Mouse (Mus musculus) yolk sac, embryonic 10.5 days (tissue): ENCODE data around the gene Lrrc74a.

Experiments used
- DNase-seq: peaks from one replicate; pipeline ENCODE4 v3.0.0-alpha.2; 2017; ENCODE audit warnings: low spot score

Lrrc74a gene

GRCm38 (mm10) chr12:86804857-86805256 lies 70.7 kb downstream of the Lrrc74a start:
- no peak for DNase-seq

DNA sequence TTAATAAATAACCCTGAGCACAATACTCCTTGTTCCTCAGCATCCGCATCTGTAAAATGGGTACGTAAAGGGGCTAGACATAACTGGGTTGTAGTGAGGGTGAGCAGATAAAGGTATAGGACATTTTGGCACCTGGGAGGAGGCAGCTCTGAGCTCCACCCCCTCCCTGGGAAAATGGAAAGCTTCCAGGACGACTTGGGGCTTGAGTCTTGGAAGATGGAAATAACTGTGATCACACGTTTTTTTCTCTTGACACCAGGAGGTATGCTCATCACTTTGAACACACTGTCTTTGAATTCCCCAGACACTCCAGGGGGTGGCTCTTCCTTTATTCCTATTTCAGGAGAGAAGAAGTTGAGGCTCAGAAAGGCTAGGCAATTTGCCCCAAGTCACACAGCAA lies 71.1 kb downstream of the Lrrc74a start:
- no peak for DNase-seq

- DNase-seq, result peak; percentile 40
Observed at GRCm38 (mm10) chr12:86806031-86806922, 72.1 kb downstream of the Lrrc74a start.

DNA sequence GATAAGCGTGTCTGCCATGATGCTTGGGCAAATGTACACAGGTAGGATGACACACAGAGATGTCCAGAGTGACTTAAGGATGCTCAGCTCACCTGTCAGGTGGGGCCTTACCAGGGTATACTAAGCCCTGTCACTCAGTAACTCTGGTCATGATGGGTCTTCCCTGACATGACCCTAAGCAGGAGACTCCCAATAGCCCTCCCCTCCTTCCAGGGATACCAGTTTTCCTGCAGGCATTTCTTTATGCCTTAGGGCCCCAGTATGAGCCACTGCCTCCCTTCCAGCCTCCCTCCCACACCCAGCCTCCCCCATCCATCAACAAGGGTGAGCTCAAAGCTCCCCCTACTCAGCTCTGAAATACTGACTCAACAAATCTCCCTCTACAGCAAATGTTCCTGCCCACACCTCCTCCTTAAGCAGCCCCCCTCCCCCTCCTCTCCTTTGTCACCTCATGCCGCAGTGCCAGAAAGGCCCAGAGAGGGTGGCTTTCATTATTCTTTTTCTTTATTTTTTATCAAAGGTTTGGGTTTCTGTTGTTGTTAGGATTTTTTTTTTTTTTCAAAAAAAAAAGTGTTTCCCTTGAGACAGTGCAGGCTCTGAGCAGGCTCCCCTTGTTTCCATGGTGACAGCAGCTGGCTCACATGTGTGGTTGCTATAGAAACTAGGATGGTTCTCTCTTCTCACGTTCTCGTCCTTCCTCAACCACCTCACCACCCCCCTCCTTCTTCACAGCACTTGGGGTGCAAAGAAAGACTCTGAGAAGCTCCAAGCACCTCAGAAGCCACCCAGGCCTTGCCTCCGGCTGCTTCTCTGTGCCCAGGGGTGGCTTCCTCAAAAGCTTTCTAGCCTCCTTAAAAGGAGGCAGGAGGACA lies 73.0 kb downstream of the Lrrc74a start:
- DNase-seq, result no peak

- no peak for DNase-seq
Observed at GRCm38 (mm10) chr12:86807795-86808128, 73.6 kb downstream of the Lrrc74a start.

- no peak for DNase-seq
Observed at GRCm38 (mm10) chr12:86808856-86809255, 74.7 kb downstream of the Lrrc74a start.

DNA sequence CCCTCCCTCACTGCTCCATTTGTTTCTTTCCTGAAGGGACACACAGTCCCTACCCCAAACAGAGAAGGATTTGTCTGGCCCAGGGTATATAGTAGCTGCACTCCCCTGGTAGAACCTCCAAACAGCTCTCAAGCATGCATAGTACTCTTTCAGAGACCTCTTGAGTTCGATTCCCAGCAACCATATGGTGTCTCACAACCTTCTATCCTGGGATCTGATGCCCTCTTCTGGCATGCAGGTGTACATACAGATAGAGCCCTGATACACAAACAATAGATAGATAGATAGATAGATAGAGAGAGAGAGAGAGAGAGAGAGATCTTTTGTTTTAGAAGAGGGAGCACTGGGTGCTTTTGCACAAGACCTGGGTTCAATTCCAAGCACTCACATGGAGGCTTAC lies 75.9 kb downstream of the Lrrc74a start:
- no peak for DNase-seq

GRCm38 (mm10) chr12:86810725-86811444 lies 76.7 kb downstream of the Lrrc74a start:
- DNase-seq, result no peak

- no peak for DNase-seq
Observed at GRCm38 (mm10) chr12:86812782-86813181, 78.6 kb downstream of the Lrrc74a start.
